Mouse (Mus musculus) cerebellum, adult (tissue): ENCODE results near the gene Mrps22.

Source experiments
- ATAC-seq: cut with Nextera tagmentation; 2 replicates; pipeline ENCODE4 v1.9.2; 2017; ENCODE audit warnings: mild to moderate bottlenecking, moderate library complexity, mixed read lengths; ENCODE audit not compliant: insufficient number of reproducible peaks, low FRiP score, low TSS enrichment

Gene Mrps22

DNA sequence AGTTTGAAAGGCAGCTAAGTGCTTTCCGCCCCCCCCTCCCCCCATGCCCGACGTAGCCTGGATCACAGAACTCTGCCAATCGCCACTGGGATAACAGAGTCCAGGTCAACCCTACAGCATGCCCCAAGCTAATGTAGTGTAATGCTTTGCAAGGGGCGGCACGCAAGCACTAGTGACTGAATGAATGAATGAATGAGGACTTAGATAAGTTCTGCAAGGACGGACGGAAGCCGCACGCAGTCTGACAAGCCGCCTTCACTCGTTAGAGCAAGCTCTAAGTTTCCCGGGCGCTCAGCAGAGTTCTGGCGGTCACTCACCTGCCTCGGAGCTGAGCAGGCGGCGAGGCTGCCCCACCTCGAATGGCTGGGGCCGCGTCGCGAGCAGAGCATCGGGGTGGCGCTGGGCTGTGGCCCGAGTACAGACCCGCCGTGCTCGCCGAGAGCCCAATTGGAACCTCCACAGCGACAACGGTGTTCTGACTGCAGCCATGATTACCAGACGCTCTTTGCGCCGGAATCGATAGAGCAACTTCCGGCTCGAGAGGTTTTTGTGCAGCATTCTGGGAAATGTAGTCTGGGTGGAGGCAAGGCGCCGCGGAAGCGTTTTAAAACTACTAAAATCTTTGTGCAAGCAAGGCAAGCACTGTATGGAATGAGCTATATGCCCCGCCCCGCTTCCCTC, at the start of gene Mrps22:
Gene Mrps22 (minus strand): TSS at position 505 of the 681 bp plus-strand sequence.
- peak; percentile 96 for ATAC-seq

DNA sequence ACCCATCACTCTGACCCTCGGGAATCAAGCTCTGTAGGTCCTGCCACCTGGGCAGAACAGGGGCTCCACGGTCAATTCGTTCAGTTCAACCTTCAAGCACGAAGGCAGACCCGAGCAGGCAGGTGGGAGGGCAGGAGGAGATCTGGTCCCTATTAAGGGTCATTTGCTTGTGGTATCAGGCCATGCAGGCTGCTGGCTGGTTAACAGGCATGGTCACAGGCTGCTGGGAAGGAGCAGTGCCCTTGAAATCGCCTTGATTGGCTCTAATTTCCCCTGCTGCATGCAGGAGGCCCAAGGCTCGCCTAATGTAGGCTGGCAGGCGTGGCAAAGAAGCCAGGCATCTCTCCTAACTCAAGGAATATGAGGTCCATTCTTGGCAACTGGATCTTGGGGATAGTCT, 49.1 kb upstream of the Mrps22 start:
- no peak for ATAC-seq

DNA sequence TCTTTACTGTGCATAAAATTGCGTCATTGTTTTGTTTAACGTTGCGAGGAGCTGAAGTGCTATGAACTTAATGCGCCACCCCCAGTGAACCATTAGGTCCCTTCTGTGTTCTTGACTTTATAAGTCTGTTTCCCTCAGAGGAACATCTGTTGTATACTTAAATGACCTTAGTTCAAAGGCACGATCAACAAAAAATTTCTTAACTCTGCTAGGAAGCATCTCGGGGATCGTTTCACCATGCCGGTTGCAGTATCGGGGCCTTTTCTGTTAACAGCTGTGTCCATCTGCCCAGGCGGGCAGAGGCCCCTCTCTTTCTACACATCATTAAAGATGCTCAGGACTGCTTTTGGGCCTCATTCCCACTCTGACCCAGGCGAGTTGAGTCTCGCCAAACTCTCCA, 46.0 kb upstream of the Mrps22 start:
- ATAC-seq, result no peak

DNA sequence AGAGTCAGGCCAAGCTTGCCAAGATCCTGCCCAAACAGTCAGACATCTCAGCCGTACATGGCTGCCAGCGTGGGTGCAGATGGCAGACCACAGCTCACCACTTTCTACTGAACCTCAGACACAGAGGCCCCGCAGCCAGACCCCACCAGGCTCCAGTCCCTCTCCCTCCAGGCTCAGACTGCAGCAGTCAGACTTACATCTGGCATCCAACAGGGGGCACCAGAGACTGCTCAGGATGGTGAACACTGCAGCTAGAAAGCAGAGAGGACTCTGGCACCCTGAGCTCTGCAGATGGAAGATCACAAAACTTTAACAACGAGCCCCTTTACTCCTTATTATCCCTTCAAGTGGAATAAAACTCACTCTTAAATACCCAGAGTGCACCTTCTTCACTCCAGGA, 44.3 kb upstream of the Mrps22 start:
- no peak for ATAC-seq

DNA sequence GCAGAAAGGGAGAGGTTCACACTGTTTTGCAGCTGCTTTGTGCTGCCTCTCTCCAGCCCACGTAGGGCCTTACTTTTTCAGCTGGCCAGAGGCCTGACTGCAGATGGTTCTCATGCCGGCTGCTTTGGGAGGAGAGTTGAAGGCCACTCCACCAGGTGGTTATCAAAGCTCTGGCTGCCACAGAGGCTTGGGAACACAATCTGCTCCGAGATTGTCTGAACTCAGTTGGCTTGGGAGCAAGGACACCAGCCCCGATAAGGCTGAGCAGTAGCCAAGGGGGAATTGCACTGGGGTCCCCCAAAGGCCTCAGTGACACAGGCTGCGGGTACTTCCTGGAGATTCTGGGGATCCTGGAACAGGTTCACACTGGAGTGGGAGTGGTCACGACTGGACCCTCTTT, 40.7 kb upstream of the Mrps22 start:
- ATAC-seq, result no peak

DNA sequence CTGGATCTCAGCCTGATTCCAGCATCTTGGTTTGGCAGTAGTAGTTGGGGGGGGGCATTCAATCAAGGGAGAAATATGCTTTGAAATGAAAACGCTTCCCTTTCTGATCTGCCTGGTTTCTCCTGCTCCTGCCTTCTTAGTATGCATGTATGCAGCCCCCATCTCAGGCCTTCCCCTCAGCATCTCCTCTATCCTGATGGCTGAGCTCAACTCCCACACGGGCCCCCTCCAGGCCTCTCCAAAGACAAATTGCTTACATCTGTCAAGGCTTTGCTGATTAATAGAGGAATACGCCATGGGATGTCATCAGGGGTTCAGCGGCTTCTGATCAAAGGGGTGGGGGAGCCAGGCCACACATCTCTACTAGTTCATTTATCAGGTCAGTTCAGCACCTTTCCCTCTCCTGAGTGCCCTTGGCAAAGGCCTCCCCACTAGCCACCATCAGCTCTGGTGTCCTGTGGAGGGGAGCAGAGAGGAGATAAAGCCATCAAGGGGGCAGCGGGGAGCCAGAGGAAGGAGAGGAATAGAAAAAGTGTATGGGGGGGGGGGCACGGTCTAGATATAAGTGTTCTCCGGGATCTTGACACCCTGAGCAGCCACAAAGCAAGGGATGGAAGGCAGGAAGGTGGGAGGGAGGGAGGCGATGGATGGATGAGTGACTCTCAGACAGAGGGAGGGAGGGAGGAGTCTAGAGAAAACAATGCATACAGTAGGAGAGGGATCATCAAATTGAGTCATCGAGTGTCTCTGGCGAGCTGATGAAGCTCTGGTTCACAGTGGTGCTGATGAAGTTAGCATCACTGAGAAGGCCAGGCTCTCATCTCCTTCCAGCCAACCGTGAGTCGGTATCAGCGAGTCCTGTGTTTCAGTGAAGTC, 32.1 kb upstream of the Mrps22 start:
- ATAC-seq, result no peak

DNA sequence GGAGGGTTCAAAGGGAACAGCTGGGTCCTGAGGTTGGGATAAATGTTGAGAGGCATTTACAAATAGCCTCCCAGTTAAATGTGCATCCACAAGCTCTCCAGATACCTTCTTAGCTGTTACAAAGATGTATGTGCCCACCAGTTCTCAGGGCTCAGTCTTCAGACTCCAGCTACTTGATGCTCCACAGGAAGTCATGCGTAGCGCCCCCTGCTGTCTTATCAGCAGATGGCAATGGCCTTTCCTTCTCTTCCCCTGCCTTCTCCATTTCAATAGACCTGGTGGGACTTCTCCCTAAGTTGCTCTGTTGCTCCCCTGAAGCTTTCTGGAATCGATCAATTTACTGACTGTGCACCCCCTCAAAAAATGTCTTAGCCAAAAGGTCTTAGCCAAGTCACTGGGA, 27.0 kb upstream of the Mrps22 start:
- ATAC-seq, result no peak

DNA sequence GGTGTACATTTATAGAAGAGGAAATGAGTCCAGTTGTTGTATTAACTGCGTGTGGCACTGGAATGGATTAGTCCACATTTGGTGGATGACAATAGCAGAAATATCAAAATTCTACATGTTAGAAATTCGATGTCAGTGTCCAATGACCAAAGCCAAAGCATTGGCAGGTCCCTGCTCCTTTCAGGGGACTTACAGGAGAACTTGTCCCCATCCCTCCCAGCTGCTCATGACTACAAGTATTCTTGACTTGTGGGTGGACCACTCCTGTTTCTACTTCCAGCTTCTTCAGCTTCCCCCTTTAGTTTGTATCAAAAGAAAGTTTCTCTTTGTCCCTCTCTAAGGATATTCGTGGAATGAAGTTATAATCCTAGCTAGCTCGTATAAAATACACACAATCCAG, 3.4 kb upstream of the Mrps22 start:
- ATAC-seq, result no peak

DNA sequence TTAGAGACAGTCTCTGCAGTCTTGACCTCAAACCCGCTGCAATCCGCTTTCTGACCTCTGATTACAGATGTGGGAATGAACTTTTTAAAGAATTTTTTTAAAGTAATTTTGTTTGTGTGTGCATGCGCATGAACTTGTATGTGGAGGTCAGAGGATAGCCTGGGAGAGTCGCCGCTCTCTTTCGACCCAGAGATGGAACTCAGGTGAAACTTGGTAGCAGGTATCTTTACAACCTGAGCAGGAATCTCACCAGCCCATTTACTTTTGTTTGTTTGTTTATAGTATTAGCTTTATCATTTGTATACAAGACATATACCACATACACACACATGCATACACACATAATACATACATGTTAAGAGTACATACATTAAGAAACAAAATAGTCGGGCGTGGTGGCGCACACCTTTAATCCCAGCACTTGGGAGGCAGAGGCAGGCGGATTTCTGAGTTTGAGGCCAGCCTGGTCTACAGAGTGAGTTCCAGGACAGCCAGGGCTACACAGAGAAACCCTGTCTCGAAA, 438 bp upstream of the Mrps22 start:
- no peak for ATAC-seq

DNA sequence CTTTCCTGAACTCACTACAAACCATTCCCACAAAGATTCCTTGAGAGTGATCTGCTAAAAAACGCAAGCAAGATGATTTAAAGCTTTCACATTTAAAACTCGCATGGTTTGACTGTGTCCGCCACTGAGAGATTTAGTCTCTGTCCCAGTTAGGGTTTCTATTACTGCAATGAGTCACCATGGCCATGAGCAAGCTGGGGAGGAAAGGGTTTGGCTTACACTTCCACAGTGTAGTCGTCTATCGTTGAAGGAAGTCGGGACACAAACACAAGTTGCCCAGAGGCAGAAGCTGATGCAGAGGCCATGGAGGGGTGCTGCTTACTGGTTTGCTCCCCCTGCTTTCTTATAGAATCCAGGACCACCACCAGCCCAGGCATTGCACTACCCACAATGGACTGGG, 1.4 kb downstream of the Mrps22 start:
- no peak for ATAC-seq

DNA sequence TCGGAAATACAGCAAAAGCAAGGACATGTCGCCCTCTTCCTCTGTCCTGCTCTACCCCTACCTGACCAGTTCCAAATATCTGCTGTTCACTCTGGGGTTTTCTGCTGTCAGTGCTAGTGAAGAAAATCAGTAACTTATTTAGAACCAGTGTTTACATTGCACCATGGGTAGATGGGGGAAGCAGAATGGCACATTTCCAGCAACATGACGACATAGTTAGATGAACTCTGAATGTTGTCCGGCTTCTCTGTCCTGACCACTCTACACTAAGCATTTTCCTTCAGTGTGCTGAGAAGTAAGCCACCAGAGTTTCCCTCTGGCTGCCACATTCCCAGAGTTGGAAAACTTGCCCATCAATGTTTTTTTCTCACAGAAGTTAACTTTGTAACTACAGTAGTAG, 17.6 kb downstream of the Mrps22 start:
- ATAC-seq, result no peak

DNA sequence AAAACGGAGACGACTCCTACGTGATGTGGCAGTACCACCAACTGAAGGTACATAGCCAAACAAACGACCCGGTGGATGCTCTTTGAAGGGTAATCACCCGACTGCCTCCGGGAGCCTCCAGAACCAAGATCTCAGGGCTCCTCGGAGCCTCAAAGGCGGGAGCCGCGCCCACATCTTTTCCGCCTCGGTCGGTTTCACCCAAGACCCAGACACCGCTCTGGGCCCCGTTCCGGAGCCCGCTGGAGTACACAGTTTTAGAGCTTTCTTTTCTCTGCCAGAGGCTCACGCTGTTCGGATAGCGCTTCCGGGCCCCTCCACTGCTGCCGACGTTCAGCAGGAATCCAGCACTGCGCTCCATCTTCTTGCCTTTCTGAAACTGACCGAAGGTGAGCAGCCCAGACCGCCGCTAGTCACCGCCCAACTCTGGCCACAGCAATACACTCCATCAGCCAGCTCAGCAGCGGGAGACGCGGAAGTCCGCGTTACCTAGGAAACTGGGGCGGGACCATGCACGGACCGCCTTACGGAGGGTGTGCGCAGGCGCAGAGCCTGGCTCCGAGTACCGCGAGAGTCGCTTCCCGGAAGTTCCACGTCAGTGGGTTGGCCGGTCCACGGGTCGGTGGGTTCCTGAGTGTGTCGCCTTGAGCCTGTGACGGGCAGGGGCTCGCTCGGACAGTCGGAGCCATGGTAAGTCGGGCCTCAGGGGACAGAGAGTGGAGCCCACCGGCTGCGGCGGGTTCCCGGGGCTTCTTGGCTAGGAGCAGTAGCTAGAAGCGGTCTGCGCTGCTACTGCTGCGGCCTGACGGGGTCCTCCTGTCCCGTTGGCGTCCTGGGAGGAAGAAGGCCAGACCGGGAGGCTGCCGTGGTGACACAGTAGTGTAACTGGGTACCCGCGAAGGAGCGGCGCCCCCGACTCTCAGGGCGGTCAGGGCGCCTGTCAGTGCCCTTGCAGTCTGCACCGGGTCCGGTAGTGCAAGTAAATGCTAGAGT, 38.0 kb downstream of the Mrps22 start, which contains the start of gene Copb2:
Gene Copb2 (plus strand): TSS at position 585 of the 990 bp plus-strand sequence.
- ATAC-seq, result peak; percentile 98

DNA sequence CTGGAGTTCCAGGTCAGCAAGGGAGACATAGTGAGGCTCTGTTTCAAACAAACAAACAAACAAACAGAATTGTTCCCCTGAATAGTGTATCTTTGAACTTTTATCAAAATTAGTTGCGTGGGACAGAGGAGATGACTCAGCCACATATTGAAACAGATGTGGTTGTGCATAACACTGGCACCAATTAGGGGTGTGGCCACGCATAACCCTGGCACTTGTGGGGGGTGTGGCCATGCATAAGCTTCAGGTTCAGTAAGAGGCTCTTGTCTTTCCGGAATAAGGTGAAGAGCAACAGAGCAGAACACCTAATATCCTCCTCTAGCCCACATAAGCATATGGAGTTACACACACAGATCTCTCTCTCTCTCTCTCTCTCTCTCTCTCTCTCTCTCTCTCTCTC, 57.4 kb downstream of the Mrps22 start:
- ATAC-seq, result no peak
